Mouse (Mus musculus): ENCODE results near the gene Adh7. TPM values are rescaled to one million over a fixed set of nuclear protein-coding genes. Genes with fewer than 3 reads are reported as not detected.

Adh7 gene
- polyA plus RNA-seq, 1 experiment from 2014 or later, result 0.20 TPM

GRCm38 (mm10) chr3:138227082-138227481, 9.5 kb downstream of the Adh7 start:
- WGBS, result 88% methylated on average over 2 of the region's 2 CpGs
- no peaks in the 10 kb centered on the region for H3K27me3 ChIP-seq (ENCODE audit: low read depth, poor library complexity, severe bottlenecking)
- no peak overlapping the region for H3K27ac ChIP-seq
- H3K36me3 ChIP-seq, result no peaks in the 10 kb centered on the region
- H3K9me3 ChIP-seq (replicated peaks), result no peaks in the 10 kb centered on the region
- DNase-seq (ENCODE audit: low spot score), result no peak
- peaks cover 5% of the 10 kb centered on the region; the same call in 1 of the 2 replicates for H3K4me1 ChIP-seq
- H3K4me3 ChIP-seq, result no peak overlapping the region

DNA sequence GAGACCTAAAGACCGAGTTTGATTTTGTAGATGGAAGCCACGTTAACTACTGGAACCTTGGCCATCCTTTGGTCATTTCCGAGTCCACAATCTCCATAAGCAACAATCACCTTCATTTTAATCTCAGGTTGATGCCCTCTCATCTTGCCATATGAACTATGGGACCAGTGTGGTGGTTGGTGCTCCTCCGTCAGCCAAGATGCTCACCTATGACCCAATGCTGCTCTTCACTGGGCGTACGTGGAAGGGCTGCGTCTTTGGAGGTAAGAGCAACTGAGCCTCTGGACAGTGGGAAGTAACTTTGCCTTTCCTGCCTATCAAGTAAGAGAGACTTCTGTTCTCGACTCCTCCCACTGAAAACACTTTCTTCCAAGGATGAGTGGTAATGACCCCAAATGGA, 10.2 kb downstream of the Adh7 start:
- peaks cover 5% of the 10 kb centered on the region; the same call in 1 of the 2 replicates for H3K4me1 ChIP-seq
- no peaks in the 10 kb centered on the region for H3K9me3 ChIP-seq (replicated peaks)
- H3K36me3 ChIP-seq, result no peaks in the 10 kb centered on the region
- WGBS, result 96% methylated on average over 8 of the region's 8 CpGs
- no peaks in the 10 kb centered on the region for H3K27me3 ChIP-seq (ENCODE audit: low read depth, poor library complexity, severe bottlenecking)
- no peak overlapping the region for H3K27ac ChIP-seq
- DNase-seq (ENCODE audit: low spot score), result no peak
- H3K4me3 ChIP-seq, result no peak overlapping the region

DNA sequence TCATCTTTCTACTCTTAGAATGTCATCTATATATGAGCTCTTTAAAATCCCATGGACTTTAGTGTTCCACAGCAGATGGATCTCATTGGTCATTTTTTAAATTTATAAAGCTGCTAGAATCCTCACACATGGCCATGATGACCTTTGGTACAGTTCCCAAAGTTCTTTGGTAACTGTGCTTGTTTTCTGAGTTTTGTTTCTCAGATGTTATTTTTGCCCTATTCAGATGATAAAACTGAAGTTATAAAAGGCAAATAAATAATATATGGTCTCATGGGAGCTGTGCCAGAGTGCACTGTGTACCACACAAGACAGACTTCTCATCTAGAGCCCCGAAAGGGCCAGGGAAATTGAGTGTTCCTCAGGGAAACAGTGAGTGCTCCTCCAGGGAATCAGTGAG, 11.9 kb downstream of the Adh7 start:
- Histone ChIP-seq H3K27ac (no peak overlapping the region), H3K27me3 (ENCODE audit: low read depth, poor library complexity, severe bottlenecking) (no peaks in the 10 kb centered on the region), H3K9me3 (replicated peaks) (no peaks in the 10 kb centered on the region), H3K36me3 (no peaks in the 10 kb centered on the region), H3K4me1 (peaks cover 5% of the 10 kb centered on the region; the same call in 1 of the 2 replicates), H3K4me3 (no peak overlapping the region)
- no peak for DNase-seq (ENCODE audit: low spot score)
- WGBS, result 93% methylated on average over 1 of the region's 1 CpGs

DNA sequence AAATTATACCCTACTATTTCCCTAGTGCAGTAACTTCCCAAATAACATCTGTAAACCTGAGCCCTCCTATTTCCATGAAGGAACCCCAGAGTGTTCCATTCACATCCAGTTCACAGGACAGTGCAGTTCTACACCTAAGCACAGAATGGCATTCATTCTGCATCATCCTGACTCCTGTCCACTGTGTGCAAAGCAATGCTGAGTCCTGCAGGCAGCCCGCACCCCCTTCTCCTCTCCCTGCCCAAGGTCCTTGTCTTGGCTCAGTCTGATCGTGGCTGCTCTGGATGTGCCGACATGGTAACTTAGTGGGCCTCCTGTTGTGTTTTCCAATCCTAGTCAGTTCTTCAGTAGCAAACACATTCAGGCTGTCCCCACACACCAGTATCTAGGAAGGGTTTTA, 12.7 kb downstream of the Adh7 start:
- Histone ChIP-seq H3K36me3 (no peaks in the 10 kb centered on the region), H3K27ac (no peak overlapping the region), H3K27me3 (ENCODE audit: low read depth, poor library complexity, severe bottlenecking) (no peaks in the 10 kb centered on the region), H3K9me3 (replicated peaks) (no peaks in the 10 kb centered on the region), H3K4me1 (peaks cover 2% of the 10 kb centered on the region; the same call in 1 of the 2 replicates), H3K4me3 (no peak overlapping the region)
- WGBS, result 93% methylated on average over 3 of the region's 3 CpGs
- no peak for DNase-seq (ENCODE audit: low spot score)

- no peak for DNase-seq (ENCODE audit: low spot score)
- 85% methylated on average over 2 of the region's 2 CpGs for whole genome bisulfite sequencing
- no peaks in the 10 kb centered on the region for H3K27me3 ChIP-seq (ENCODE audit: low read depth, poor library complexity, severe bottlenecking)
- H3K27ac ChIP-seq, result no peak overlapping the region
- H3K4me1 ChIP-seq, result no peaks in the 10 kb centered on the region
- no peaks in the 10 kb centered on the region for H3K36me3 ChIP-seq
- H3K4me3 ChIP-seq, result no peak overlapping the region
- H3K9me3 ChIP-seq (replicated peaks), result no peaks in the 10 kb centered on the region
Observed at GRCm38 (mm10) chr3:138231531-138231930, 14.0 kb downstream of the Adh7 start.

GRCm38 (mm10) chr3:138236546-138237163, 19.1 kb downstream of the Adh7 start:
- no peaks in the 10 kb centered on the region for H3K9me3 ChIP-seq (replicated peaks)
- no peak overlapping the region for H3K27ac ChIP-seq
- no peaks in the 10 kb centered on the region for H3K36me3 ChIP-seq
- DNase-seq (ENCODE audit: low spot score), result no peak
- H3K4me3 ChIP-seq, result no peak overlapping the region
- H3K4me1 ChIP-seq, result peaks cover 5% of the 10 kb centered on the region; the same call in 1 of the 2 replicates
- H3K27me3 ChIP-seq (ENCODE audit: low read depth, poor library complexity, severe bottlenecking), result no peaks in the 10 kb centered on the region
- WGBS, result 87% methylated on average over 11 of the region's 11 CpGs

DNA sequence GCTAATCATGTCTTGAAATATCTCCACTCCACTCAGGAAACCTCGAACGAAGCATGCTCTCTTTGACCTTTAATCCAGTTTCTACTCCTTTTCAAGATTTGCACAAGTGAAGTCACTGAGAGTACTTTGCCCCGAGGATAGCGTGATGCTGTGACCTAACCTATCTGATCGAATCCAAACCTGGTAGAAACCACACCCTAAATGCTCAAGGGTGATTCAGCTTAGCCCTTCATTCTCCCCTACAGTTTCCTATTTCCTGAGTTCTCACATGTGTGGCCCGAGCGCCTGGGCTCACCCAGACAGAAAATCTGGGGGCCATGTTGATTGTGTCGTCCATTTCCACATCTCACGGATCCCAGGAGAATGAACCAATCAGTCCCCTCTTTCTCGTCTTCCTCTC, 20.5 kb downstream of the Adh7 start:
- Histone ChIP-seq H3K4me1 (peaks cover 10% of the 10 kb centered on the region; the same call in 1 of the 2 replicates), H3K4me3 (no peak overlapping the region), H3K36me3 (no peaks in the 10 kb centered on the region), H3K27ac (no peak overlapping the region), H3K9me3 (replicated peaks) (no peaks in the 10 kb centered on the region), H3K27me3 (ENCODE audit: low read depth, poor library complexity, severe bottlenecking) (no peaks in the 10 kb centered on the region)
- no peak for DNase-seq (ENCODE audit: low spot score)
- 90% methylated on average over 10 of the region's 10 CpGs for WGBS

GRCm38 (mm10) chr3:138239461-138239860, 21.9 kb downstream of the Adh7 start:
- no peaks in the 10 kb centered on the region for H3K27me3 ChIP-seq (ENCODE audit: low read depth, poor library complexity, severe bottlenecking)
- DNase-seq (ENCODE audit: low spot score), result no peak
- H3K36me3 ChIP-seq, result no peaks in the 10 kb centered on the region
- H3K4me3 ChIP-seq, result no peak overlapping the region
- no peaks in the 10 kb centered on the region for H3K9me3 ChIP-seq (replicated peaks)
- no peak overlapping the region for H3K27ac ChIP-seq
- peaks cover 13% of the 10 kb centered on the region; the same call in 1 of the 2 replicates for H3K4me1 ChIP-seq
- 91% methylated on average over 6 of the region's 6 CpGs for WGBS

DNA sequence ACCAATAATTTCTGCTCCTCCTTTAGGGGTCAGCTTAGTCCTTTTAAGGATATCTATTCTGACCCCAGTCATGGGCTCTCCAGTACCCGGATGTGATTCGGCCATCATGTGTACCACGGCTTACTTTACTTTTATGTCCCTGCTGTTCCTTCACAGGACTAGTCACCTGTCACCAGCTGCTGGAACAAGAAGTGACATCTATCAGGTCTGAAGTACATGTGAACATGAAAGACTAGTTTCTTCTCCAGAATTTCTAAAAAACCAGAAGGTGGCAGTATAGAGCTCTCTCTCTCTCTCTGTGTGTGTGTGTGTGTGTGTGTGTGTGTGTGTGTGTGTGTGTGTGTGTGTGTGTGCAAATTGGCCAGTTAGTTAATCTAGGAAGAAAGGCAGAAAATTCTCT, 22.9 kb downstream of the Adh7 start:
- peaks cover 15% of the 10 kb centered on the region; the same call in 1 of the 2 replicates for H3K4me1 ChIP-seq
- H3K27ac ChIP-seq, result no peak overlapping the region
- DNase-seq (ENCODE audit: low spot score), result no peak
- H3K4me3 ChIP-seq, result no peak overlapping the region
- no peaks in the 10 kb centered on the region for H3K27me3 ChIP-seq (ENCODE audit: low read depth, poor library complexity, severe bottlenecking)
- H3K9me3 ChIP-seq (replicated peaks), result no peaks in the 10 kb centered on the region
- WGBS, result 90% methylated on average over 3 of the region's 3 CpGs
- H3K36me3 ChIP-seq, result no peaks in the 10 kb centered on the region

DNA sequence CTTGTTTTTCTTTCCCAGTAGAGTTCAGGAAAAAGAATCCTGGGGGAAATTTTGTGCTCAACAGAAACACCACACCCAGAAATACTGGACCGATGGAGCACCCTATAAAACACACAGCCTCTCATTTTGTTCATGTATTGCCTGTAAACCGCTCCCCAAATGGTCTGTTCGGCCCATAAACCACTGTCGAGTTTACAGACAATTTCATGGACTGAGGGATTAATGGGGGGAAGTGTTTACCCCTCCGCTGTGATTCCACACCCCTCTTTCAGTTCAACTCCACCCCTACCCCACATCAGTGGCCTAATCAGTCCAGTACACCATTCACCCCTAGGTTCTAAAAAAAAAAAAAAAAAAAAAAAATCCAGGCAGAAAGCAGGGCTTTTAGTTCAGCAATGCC, 23.4 kb downstream of the Adh7 start:
- H3K27ac ChIP-seq, result no peak overlapping the region
- WGBS, result 74% methylated on average over 5 of the region's 5 CpGs
- no peaks in the 10 kb centered on the region for H3K36me3 ChIP-seq
- H3K9me3 ChIP-seq (replicated peaks), result no peaks in the 10 kb centered on the region
- H3K4me3 ChIP-seq, result no peak overlapping the region
- DNase-seq (ENCODE audit: low spot score), result no peak
- no peaks in the 10 kb centered on the region for H3K27me3 ChIP-seq (ENCODE audit: low read depth, poor library complexity, severe bottlenecking)
- peaks cover 15% of the 10 kb centered on the region; the same call in 1 of the 2 replicates for H3K4me1 ChIP-seq

GRCm38 (mm10) chr3:138241371-138241770, 23.8 kb downstream of the Adh7 start:
- H3K27ac ChIP-seq, result no peak overlapping the region
- no peak for DNase-seq (ENCODE audit: low spot score)
- peaks cover 15% of the 10 kb centered on the region; the same call in 1 of the 2 replicates for H3K4me1 ChIP-seq
- 61% methylated on average over 6 of the region's 6 CpGs for WGBS
- H3K27me3 ChIP-seq (ENCODE audit: low read depth, poor library complexity, severe bottlenecking), result no peaks in the 10 kb centered on the region
- H3K4me3 ChIP-seq, result no peak overlapping the region
- no peaks in the 10 kb centered on the region for H3K36me3 ChIP-seq
- no peaks in the 10 kb centered on the region for H3K9me3 ChIP-seq (replicated peaks)

DNA sequence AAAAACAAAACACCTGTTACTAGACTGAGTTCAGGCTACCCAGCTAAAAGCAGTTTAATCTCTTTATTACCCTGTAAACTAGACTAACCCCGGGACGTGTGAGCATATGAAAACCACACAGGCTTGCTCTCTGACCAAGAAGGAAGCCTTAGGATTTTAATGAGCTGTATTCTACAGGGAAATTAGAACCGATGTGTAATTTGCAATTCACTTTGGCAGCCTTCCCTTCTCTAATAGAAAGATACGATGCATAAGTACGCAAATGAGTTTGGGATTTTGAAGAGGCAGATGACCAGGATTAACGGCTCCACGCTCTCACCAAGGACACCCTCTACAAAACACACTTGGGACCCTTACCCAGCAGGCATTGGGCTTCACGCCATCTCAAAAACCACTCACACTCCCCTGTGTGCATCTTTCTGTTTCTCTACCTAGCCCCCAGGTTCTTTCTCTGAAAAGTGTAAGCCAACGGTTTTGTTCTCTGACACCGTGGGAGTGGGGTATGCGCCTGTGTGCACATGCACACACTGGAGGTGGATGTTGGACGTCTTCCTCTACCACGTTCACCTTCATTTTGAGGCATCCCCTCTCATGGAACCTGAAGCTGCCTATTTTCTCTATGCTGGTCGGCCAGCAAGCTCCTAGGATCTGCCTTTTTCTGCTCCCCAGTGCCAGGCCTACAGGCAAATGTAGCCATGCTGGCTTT, 24.6 kb downstream of the Adh7 start:
- H3K4me3 ChIP-seq, result no peak overlapping the region
- H3K27me3 ChIP-seq (ENCODE audit: low read depth, poor library complexity, severe bottlenecking), result no peaks in the 10 kb centered on the region
- 79% methylated on average over 14 of the region's 14 CpGs for WGBS
- DNase-seq (ENCODE audit: low spot score), result no peak
- H3K4me1 ChIP-seq, result peaks cover 15% of the 10 kb centered on the region; the same call in 1 of the 2 replicates
- no peaks in the 10 kb centered on the region for H3K9me3 ChIP-seq (replicated peaks)
- no peak overlapping the region for H3K27ac ChIP-seq
- H3K36me3 ChIP-seq, result no peaks in the 10 kb centered on the region

DNA sequence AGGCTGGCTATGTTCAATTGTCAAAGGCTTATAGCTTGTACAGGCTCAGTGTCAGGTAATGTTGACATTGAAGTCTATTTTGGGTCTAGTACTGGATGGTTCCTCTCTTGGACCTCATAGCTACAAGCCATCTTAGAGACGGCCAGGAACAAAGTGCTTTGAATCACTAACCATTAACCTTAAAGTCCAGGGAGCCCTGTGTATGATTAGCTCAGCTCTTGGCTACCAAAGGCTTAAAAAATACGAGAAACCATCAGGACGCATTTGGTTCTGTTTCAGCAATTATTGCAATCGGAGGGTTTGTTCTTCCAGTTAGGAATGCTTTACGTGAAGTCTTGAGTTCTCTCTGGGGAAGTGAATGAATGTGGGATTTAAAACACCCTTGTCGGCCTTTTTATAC, 25.4 kb downstream of the Adh7 start:
- no peaks in the 10 kb centered on the region for H3K36me3 ChIP-seq
- no peaks in the 10 kb centered on the region for H3K9me3 ChIP-seq (replicated peaks)
- peaks cover 15% of the 10 kb centered on the region; the same call in 1 of the 2 replicates for H3K4me1 ChIP-seq
- no peaks in the 10 kb centered on the region for H3K27me3 ChIP-seq (ENCODE audit: low read depth, poor library complexity, severe bottlenecking)
- DNase-seq (ENCODE audit: low spot score), result no peak
- 93% methylated on average over 6 of the region's 6 CpGs for WGBS
- no peak overlapping the region for H3K27ac ChIP-seq
- H3K4me3 ChIP-seq, result no peak overlapping the region

All from limb, embryonic 10.5 days (tissue).